Mouse (Mus musculus): Measurements from ENCODE around the gene Ces2e. TPM values are rescaled to one million over a fixed set of nuclear protein-coding genes. Genes with fewer than 3 reads are reported as not detected.
"Not testable (repeated sequence)": the region's sequence is repeated elsewhere in the genome, so short reads cannot be mapped to it uniquely, and the experiment has no call there.

The Ces2e gene
- not detected in 2 replicates for polyA plus RNA-seq (2015; fragmentation: Nextera tagmentation; extraction: Ambion mirVana)

DNA sequence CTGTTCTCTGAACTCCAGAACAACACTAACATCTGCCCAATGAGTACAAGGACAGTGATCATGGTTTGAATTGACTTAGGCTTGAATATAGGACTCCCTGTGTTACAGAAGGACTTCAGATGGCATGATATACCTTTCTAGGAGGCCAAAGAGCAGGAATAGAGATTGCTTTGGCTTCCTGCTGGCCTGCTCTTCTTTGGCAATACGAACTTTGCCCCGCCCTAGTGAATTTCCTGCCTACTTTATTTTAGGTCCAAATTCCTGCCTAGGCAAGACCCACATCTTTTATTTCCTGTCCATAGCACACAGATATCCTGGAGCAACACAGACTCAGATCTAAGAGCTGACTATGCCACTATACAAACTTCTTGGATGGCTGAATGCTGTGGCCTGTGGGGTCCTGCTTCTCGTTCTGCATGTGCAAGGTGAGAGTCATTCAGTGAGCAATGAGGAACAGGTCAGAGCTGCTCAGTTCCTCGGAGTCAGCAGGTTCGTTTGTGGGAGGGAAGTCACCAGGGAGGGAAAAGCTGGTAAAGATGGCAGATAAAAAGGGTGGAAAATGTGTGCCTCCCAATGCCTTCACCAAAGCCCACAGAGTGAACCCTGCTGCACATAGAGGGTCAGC, at the start of gene Ces2e:
TSS of gene Ces2e (plus strand) at position 289 of the 625 bp plus-strand sequence.
- H3K27ac ChIP-seq (ENCODE audit: low read length) = no peak within 1 kb of the TSS
- no peak for ATAC-seq
- no peak within 1 kb of the TSS for H3K4me2 ChIP-seq (ENCODE audit: low read length)
- H3K4me1 ChIP-seq (ENCODE audit: control insufficient read depth, insufficient read depth, low read length) = no peaks in the 10 kb centered on the region
- no peaks in the 10 kb centered on the region for H3K36me3 ChIP-seq (ENCODE audit: control insufficient read depth, insufficient read depth, low read length)
- H3K9ac ChIP-seq (ENCODE audit: low read depth, low read length) = no peak within 1 kb of the TSS
- 71% methylated on average over 5 of the region's 5 CpGs for WGBS
- no peak within 1 kb of the TSS for H3K4me3 ChIP-seq (ENCODE audit: low read depth, low read length)
- H3K27me3 ChIP-seq (ENCODE audit: control insufficient read depth, insufficient read depth, low read depth, low read length) = no peaks in the 10 kb centered on the region
- H3K9me3 ChIP-seq (replicated peaks; ENCODE audit: control insufficient read depth, low read length, poor library complexity, severe bottlenecking) = no peaks in the 10 kb centered on the region

DNA sequence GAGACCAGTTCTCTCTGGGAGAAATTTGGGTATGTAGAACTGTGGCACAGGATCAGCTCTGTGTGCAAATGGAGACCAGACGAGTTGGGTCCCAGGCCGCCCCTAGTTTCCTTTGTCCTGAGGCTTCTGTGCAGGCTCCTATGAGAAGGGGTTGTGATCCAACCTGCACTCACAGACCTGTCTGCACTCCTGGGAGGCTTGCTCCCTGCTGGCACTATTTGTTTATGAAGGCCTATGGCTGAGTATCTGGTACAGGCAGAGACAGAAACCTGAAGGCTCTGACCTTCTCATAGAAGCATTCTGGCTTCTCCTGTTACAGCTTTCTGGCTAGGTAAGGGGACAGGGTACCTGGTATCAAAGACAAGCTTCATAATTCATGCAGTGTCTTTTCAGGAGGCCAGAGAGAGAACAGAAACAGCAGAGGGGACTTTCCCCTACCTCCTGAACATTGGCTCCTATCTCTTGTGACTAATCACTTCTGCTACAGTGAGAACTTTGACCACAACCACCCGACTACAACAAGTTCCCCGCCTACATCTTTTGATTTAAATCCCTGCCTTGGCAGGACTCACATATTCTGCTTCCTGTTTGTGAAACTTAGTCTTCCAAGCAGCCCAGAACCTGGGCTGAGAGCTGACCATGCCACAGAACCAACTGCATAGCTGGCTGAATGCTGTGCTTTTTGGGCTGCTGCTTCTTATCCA, 39.7 kb upstream of the Ces2e start:
- not testable (repeated sequence) for H3K4me3 ChIP-seq (ENCODE audit: low read depth, low read length); H3K9ac ChIP-seq (ENCODE audit: low read depth, low read length); H3K36me3 ChIP-seq (ENCODE audit: control insufficient read depth, insufficient read depth, low read length); ATAC-seq; H3K4me2 ChIP-seq (ENCODE audit: low read length); H3K27ac ChIP-seq (ENCODE audit: low read length); H3K27me3 ChIP-seq (ENCODE audit: control insufficient read depth, insufficient read depth, low read depth, low read length); H3K9me3 ChIP-seq (replicated peaks; ENCODE audit: control insufficient read depth, low read length, poor library complexity, severe bottlenecking); H3K4me1 ChIP-seq (ENCODE audit: control insufficient read depth, insufficient read depth, low read length)
- no CpG with 5 or more reads among the region's 4 CpGs for WGBS

DNA sequence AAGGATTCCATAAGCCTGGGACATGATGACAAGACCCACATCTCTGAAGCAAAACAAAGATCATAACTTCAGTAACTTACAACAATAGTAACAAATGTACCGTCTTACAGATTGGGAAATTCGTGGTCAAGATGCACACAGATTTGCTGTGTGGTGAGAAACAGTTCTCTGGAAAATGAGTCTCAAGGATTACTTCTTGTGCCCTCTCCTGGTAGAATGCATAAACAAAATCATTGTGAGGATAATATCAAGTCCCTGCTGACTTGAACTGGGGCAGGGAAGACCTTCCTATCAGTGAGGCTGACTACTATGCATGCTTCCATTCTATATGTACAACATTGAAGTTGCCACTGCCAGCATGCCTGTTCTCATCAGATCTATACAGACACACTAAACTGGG, 24.3 kb upstream of the Ces2e start:
- no peaks in the 10 kb centered on the region for H3K36me3 ChIP-seq (ENCODE audit: control insufficient read depth, insufficient read depth, low read length)
- no peak overlapping the region for H3K4me3 ChIP-seq (ENCODE audit: low read depth, low read length)
- no peak for ATAC-seq
- H3K4me2 ChIP-seq (ENCODE audit: low read length) = no peak overlapping the region
- no peaks in the 10 kb centered on the region for H3K9me3 ChIP-seq (replicated peaks; ENCODE audit: control insufficient read depth, low read length, poor library complexity, severe bottlenecking)
- H3K4me1 ChIP-seq (ENCODE audit: control insufficient read depth, insufficient read depth, low read length) = no peaks in the 10 kb centered on the region
- 87% methylated on average over 2 of the region's 2 CpGs for WGBS
- no peak overlapping the region for H3K9ac ChIP-seq (ENCODE audit: low read depth, low read length)
- H3K27ac ChIP-seq (ENCODE audit: low read length) = no peak overlapping the region
- no peaks in the 10 kb centered on the region for H3K27me3 ChIP-seq (ENCODE audit: control insufficient read depth, insufficient read depth, low read depth, low read length)

DNA sequence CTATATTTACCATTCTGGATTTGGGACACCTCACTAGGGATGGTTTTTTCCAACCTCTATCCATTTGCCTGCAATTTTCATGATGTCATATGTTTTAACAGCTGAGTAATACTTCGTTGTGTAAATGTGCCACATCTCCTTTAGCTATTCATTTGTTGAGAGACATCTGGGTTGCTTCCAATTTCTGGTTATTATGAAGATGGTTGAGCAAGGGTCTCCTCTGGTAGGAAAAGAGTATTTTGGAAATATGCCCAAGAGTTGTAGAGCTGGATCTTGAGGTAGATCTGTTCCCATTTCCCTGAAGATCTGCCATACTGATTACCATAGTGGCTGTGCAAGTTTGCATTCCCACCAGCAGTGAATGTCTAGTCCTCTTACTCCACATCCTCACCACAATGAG, 18.9 kb upstream of the Ces2e start:
- Histone ChIP-seq H3K9ac (ENCODE audit: low read depth, low read length) (no peak overlapping the region), H3K36me3 (ENCODE audit: control insufficient read depth, insufficient read depth, low read length) (no peaks in the 10 kb centered on the region), H3K27me3 (ENCODE audit: control insufficient read depth, insufficient read depth, low read depth, low read length) (no peaks in the 10 kb centered on the region), H3K27ac (ENCODE audit: low read length) (no peak overlapping the region), H3K4me3 (ENCODE audit: low read depth, low read length) (no peak overlapping the region), H3K9me3 (replicated peaks; ENCODE audit: control insufficient read depth, low read length, poor library complexity, severe bottlenecking) (no peaks in the 10 kb centered on the region), H3K4me2 (ENCODE audit: low read length) (no peak overlapping the region), H3K4me1 (ENCODE audit: control insufficient read depth, insufficient read depth, low read length) (no peaks in the 10 kb centered on the region)
- no peak for ATAC-seq
- WGBS = 54% methylated on average over 1 of the region's 1 CpGs

DNA sequence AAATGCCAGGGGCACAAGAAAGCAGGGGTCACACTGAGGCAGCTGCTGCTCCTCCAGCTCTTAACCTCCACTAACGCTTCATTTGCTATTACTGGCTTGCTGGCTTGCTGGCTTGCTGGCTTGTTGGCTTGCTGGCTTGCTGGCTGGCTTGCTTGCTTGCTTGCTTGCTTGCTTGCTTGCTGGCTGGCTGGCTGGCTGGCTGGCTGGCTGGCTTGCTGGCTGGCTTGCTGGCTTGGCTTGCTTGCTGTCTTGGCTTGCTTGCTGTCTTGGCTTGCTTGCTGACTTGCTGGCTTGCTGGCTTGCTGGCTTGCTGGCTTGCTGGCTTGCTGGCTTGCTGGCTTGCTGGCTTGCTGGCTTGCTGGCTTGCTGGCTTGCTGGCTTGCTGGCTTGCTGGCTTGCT, 17.0 kb upstream of the Ces2e start:
- WGBS = 67% methylated on average over 1 of the region's 1 CpGs
- H3K9me3 ChIP-seq (replicated peaks; ENCODE audit: control insufficient read depth, low read length, poor library complexity, severe bottlenecking); H3K9ac ChIP-seq (ENCODE audit: low read depth, low read length): not testable (repeated sequence)

DNA sequence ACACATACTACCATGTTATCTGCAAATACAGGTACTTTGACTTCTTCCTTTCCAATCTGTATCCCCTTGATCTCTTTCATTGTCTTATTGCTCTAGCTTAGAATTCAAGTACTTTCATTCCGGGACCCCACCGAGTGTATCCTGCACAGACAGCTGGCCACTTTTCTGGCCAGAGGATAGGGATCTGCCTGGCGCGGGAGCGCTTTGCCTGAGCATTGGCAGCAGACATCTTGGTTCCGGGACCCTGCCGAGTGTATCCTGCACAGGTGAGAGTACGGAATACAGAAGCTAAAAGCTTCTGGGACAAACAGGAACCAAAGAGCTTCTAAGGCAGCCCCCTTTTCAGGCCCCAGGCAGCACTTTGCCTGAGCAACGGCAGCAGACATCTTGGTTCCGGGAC, 16.4 kb upstream of the Ces2e start:
- not testable (repeated sequence) for H3K27ac ChIP-seq (ENCODE audit: low read length)

More for the DNA sequence above, 17.0 kb upstream of the Ces2e start:
- not testable (repeated sequence) for H3K4me1 ChIP-seq (ENCODE audit: control insufficient read depth, insufficient read depth, low read length); H3K27ac ChIP-seq (ENCODE audit: low read length); ATAC-seq; H3K36me3 ChIP-seq (ENCODE audit: control insufficient read depth, insufficient read depth, low read length); H3K4me2 ChIP-seq (ENCODE audit: low read length); H3K27me3 ChIP-seq (ENCODE audit: control insufficient read depth, insufficient read depth, low read depth, low read length); H3K4me3 ChIP-seq (ENCODE audit: low read depth, low read length)

DNA sequence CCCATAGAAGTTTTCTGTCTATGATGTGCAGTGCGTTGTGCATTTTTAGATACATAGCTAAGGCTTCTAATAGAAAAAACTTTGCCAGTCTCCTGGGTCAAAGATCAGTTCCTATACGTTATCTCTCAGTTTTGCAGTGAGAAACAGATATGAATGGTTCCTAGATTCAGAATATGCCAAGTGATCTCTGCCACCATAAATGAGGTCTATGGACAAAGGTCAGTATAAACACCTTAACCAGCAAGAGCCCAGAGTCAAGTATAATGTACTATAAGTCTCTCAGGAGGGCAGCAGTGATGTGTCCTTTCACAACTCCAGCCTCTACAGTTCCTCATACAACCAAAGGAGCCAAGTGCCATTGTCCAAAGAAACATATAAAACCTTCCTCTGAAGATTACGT, 1.2 kb downstream of the Ces2e start:
- H3K9ac ChIP-seq (ENCODE audit: low read depth, low read length) = no peak overlapping the region
- H3K4me1 ChIP-seq (ENCODE audit: control insufficient read depth, insufficient read depth, low read length) = no peaks in the 10 kb centered on the region
- H3K36me3 ChIP-seq (ENCODE audit: control insufficient read depth, insufficient read depth, low read length) = no peaks in the 10 kb centered on the region
- no peaks in the 10 kb centered on the region for H3K27me3 ChIP-seq (ENCODE audit: control insufficient read depth, insufficient read depth, low read depth, low read length)
- H3K4me3 ChIP-seq (ENCODE audit: low read depth, low read length) = no peak overlapping the region
- 85% methylated on average over 3 of the region's 3 CpGs for WGBS
- no peak overlapping the region for H3K4me2 ChIP-seq (ENCODE audit: low read length)
- H3K27ac ChIP-seq (ENCODE audit: low read length) = no peak overlapping the region
- ATAC-seq = no peak
- no peaks in the 10 kb centered on the region for H3K9me3 ChIP-seq (replicated peaks; ENCODE audit: control insufficient read depth, low read length, poor library complexity, severe bottlenecking)

More for the DNA sequence above, 16.4 kb upstream of the Ces2e start:
- not testable (repeated sequence) for H3K4me1 ChIP-seq (ENCODE audit: control insufficient read depth, insufficient read depth, low read length); H3K9ac ChIP-seq (ENCODE audit: low read depth, low read length); H3K36me3 ChIP-seq (ENCODE audit: control insufficient read depth, insufficient read depth, low read length); H3K4me2 ChIP-seq (ENCODE audit: low read length); ATAC-seq; H3K27me3 ChIP-seq (ENCODE audit: control insufficient read depth, insufficient read depth, low read depth, low read length); H3K4me3 ChIP-seq (ENCODE audit: low read depth, low read length); H3K9me3 ChIP-seq (replicated peaks; ENCODE audit: control insufficient read depth, low read length, poor library complexity, severe bottlenecking)
- WGBS = 97% methylated on average over 10 of the region's 10 CpGs

DNA sequence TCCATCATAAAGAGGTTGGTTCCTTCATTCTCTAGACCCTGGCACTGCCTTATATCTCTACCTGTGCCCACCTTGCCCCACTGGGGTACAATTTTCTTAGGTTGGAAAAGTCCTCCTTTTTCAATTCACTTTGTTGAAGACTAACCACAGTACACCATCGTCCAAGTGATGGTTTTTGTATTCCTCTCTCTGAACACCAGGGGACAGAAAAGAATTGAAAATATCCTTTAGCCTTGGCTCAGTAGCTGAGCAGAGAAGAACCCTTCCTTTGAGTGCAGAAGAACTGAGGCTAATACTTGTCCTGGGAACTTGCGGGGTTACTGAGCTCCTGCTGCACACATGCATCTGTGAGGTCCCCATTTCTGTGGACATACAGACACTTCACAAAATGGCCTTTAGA, 18.6 kb downstream of the Ces2e start:
- Histone ChIP-seq H3K27me3 (ENCODE audit: control insufficient read depth, insufficient read depth, low read depth, low read length) (no peaks in the 10 kb centered on the region), H3K9ac (ENCODE audit: low read depth, low read length) (no peak overlapping the region), H3K4me1 (ENCODE audit: control insufficient read depth, insufficient read depth, low read length) (no peaks in the 10 kb centered on the region), H3K4me2 (ENCODE audit: low read length) (no peak overlapping the region), H3K27ac (ENCODE audit: low read length) (no peak overlapping the region), H3K9me3 (replicated peaks; ENCODE audit: control insufficient read depth, low read length, poor library complexity, severe bottlenecking) (no peaks in the 10 kb centered on the region), H3K4me3 (ENCODE audit: low read depth, low read length) (no peak overlapping the region), H3K36me3 (ENCODE audit: control insufficient read depth, insufficient read depth, low read length) (no peaks in the 10 kb centered on the region)
- no peak for ATAC-seq
- 84% methylated on average over 2 of the region's 2 CpGs for WGBS

DNA sequence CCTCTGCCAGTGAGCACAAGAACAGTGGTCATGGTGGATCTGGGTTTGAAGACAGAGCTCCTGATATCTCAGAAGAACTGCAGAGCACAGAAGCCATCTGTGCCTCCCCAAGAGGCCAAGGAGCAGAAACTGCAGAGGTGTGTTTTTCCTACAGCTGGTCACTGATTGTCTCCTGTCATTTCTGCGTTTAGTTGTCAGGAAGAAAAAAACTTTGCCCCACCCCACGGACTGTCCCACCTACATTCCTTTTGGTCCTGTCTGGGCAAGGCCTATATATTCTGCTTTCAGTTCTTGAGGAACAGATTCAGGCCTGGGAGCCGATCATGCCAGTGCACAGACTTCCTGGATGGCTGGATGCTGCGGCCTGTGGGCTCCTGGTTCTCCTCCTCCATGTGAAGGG, 21.0 kb downstream of the Ces2e start, which contains the start of gene Ces2f:
TSS of gene Ces2f (plus strand) at position 301 of the 400 bp plus-strand sequence.
- WGBS = 86% methylated on average over 4 of the region's 4 CpGs
- H3K27ac ChIP-seq (ENCODE audit: low read length) = no peak within 1 kb of the TSS
- no peak within 1 kb of the TSS for H3K4me3 ChIP-seq (ENCODE audit: low read depth, low read length)
- H3K4me2 ChIP-seq (ENCODE audit: low read length) = no peak within 1 kb of the TSS
- no peaks in the 10 kb centered on the region for H3K27me3 ChIP-seq (ENCODE audit: control insufficient read depth, insufficient read depth, low read depth, low read length)
- H3K36me3 ChIP-seq (ENCODE audit: control insufficient read depth, insufficient read depth, low read length) = no peaks in the 10 kb centered on the region
- ATAC-seq = no peak
- no peaks in the 10 kb centered on the region for H3K9me3 ChIP-seq (replicated peaks; ENCODE audit: control insufficient read depth, low read length, poor library complexity, severe bottlenecking)
- no peak within 1 kb of the TSS for H3K9ac ChIP-seq (ENCODE audit: low read depth, low read length)
- no peaks in the 10 kb centered on the region for H3K4me1 ChIP-seq (ENCODE audit: control insufficient read depth, insufficient read depth, low read length)
